In the genomic region with DNA sequence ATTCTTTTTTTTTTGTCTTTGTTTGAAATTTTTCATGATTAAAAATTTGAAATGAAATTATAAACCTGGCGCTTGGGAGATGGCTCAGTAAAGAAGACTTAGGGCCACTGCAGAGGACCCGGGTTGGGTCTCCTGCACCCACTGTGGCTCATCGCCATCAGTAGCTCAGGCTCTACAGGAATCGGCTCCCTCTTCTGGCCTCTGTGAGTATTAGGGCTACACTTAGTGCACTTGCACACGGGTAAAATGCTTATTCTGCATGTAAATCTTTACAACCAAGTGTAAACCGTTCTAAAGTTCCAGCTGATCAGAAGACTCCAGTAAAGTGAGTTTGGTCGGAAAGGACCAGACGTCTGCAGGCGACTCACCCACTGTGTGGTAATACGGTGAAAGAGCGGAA, we compare ENCODE assay signal across 17 mouse cellular contexts. TPM values are rescaled to one million over a fixed set of nuclear protein-coding genes. Genes with fewer than 3 reads are reported as not detected.
DNase-seq lines count a peak whose midpoint lies in the region; ATAC-seq and TF ChIP-seq lines count a peak whose summit lies in the region.
"Had no signal": no experiment of that assay in that cellular context is flagged by ENCODE, and none has a peak within 500 bp of the region (broad histone marks: within the 10 kb centered on the region; RNA-seq: fewer than 3 reads in every experiment).

No protein-coding gene starts in this region.

- no peak overlapping the region for H3K9ac ChIP-seq in hindbrain, postnatal 0 days (replicated peaks; ENCODE audit: low read length)
- H3K9ac ChIP-seq in lung, embryonic 14.5 days = no peak overlapping the region
- H3K9ac ChIP-seq: embryonic facial prominence, embryonic 13.5 days; heart, embryonic 13.5 days; limb, embryonic 13.5 days had no signal

- H3K9me3 ChIP-seq in hindbrain, postnatal 0 days (ENCODE audit: low read length) = no peaks in the 10 kb centered on the region
- H3K9me3 ChIP-seq in hindbrain, embryonic 10.5 days = 0 out of 2 replicates have a peak, but pooled peaks cover 2% of the 10 kb centered on the region
- no peaks in the 10 kb centered on the region for H3K9me3 ChIP-seq in lung, embryonic 14.5 days (ENCODE audit: low read depth, low read length)
- H3K9me3 ChIP-seq: embryonic facial prominence, embryonic 13.5 days; limb, embryonic 13.5 days had no signal

- ATAC-seq in hindbrain, postnatal 0 days = no peak
- ATAC-seq in lung, embryonic 14.5 days (ENCODE audit: insufficient read depth) = no peak
- ATAC-seq in Patski = no peak

- H3K4me3 ChIP-seq in hindbrain, postnatal 0 days (ENCODE audit: low read length) = no peak overlapping the region
- H3K4me3 ChIP-seq in hindbrain, embryonic 10.5 days = no peak overlapping the region
- H3K4me3 ChIP-seq in lung, embryonic 14.5 days (ENCODE audit: low read depth, low read length) = no peak overlapping the region
- H3K4me3 ChIP-seq: embryonic facial prominence, embryonic 13.5 days; heart, embryonic 13.5 days; limb, embryonic 13.5 days had no signal

- H3K27me3 ChIP-seq in hindbrain, postnatal 0 days (ENCODE audit: insufficient read depth, low read length) = no peaks in the 10 kb centered on the region
- no peaks in the 10 kb centered on the region for H3K27me3 ChIP-seq in hindbrain, embryonic 10.5 days (ENCODE audit: insufficient read depth, poor library complexity, severe bottlenecking)
- no peaks in the 10 kb centered on the region for H3K27me3 ChIP-seq in lung, embryonic 14.5 days (ENCODE audit: insufficient read depth, low read length)
- no peaks in the 10 kb centered on the region for H3K27me3 ChIP-seq in Patski
- H3K27me3 ChIP-seq: embryonic facial prominence, embryonic 13.5 days; heart, embryonic 13.5 days; limb, embryonic 13.5 days had no signal

- in situ Hi-C loops in Patski (cut with MboI; ENCODE audit: low pct_unique_long_range_greater_than_20kb) = no loop called here

- H3K27ac ChIP-seq in hindbrain, postnatal 0 days = no peak overlapping the region
- no peak overlapping the region for H3K27ac ChIP-seq in hindbrain, embryonic 10.5 days
- no peak overlapping the region for H3K27ac ChIP-seq in lung, embryonic 14.5 days (ENCODE audit: low read depth)
- H3K27ac ChIP-seq: embryonic facial prominence, embryonic 13.5 days; heart, embryonic 13.5 days; limb, embryonic 13.5 days had no signal

- H3K36me3 ChIP-seq in hindbrain, postnatal 0 days (ENCODE audit: insufficient read depth, low read length) = peaks cover 20% of the 10 kb centered on the region
- H3K36me3 ChIP-seq in hindbrain, embryonic 10.5 days = peaks cover 80% of the 10 kb centered on the region
- H3K36me3 ChIP-seq in lung, embryonic 14.5 days (ENCODE audit: insufficient read depth) = peaks cover 42% of the 10 kb centered on the region

- CTCF ChIA-PET in Patski (lab: Charles Lee) = no interaction called here

- H3K4me2 ChIP-seq in hindbrain, postnatal 0 days (ENCODE audit: low read depth, low read length) = no peak overlapping the region
- no peak overlapping the region for H3K4me2 ChIP-seq in lung, embryonic 14.5 days
- H3K4me2 ChIP-seq: embryonic facial prominence, embryonic 13.5 days; heart, embryonic 13.5 days; limb, embryonic 13.5 days had no signal

- no peaks in the 10 kb centered on the region for H3K4me1 ChIP-seq in hindbrain, postnatal 0 days (ENCODE audit: insufficient read depth, low read length)
- H3K4me1 ChIP-seq in hindbrain, embryonic 10.5 days (replicated peaks) = no peaks in the 10 kb centered on the region
- H3K4me1 ChIP-seq in lung, embryonic 14.5 days (ENCODE audit: insufficient read depth) = no peaks in the 10 kb centered on the region
- H3K4me1 ChIP-seq: embryonic facial prominence, embryonic 13.5 days; heart, embryonic 13.5 days; limb, embryonic 13.5 days had no signal

- POLR2A ChIA-PET in Patski (lab: Charles Lee) = no interaction called here

- 0 out of 2 replicates have a peak, but pooled peaks have one; percentile 3 for TF ChIP-seq CTCF in hindbrain, postnatal 0 days (IDR thresholded peaks at IDR 0.05; ENCODE audit: low read depth)
- TF ChIP-seq CTCF in lung, embryonic 14.5 days (IDR thresholded peaks at IDR 0.05; ENCODE audit: low read depth) = peak; percentile 30
- TF ChIP-seq CTCF in Patski (IDR thresholded peaks at IDR 0.05) = peak; percentile 36

- 95% methylated on average over 11 of the region's 11 CpGs for WGBS in hindbrain, postnatal 0 days
- 94% methylated on average over 11 of the region's 11 CpGs for WGBS in hindbrain, embryonic 10.5 days
- WGBS in lung, embryonic 14.5 days = 91% methylated on average over 11 of the region's 11 CpGs

- DNase-seq in hindbrain, postnatal 0 days (ENCODE audit: low spot score) = no peak
- DNase-seq in hindbrain, embryonic 10.5 days (ENCODE audit: low spot score) = no peak
- DNase-seq in lung, embryonic 14.5 days = no peak
- DNase-seq in lung, postnatal 25 days (ENCODE audit: low spot score) = no peak
- no peak for DNase-seq in Patski (ENCODE audit: low read depth, low spot score)
- DNase-seq in natural killer cell, adult 2 months (ENCODE audit: low spot score in 2 of 2) = no peak
- DNase-seq in retina, embryonic 14.5 days (ENCODE audit: low spot score) = no peak
- DNase-seq: adrenal gland, adult 2 months; cerebellum, adult 8-10 months; gastrocnemius, postnatal 25 days; thymus, postnatal 4 days had no signal

RNA-seq across cellular contexts. Expression of gene Fastkd1, which starts 19.8 kb away (rescaled TPM):
- total RNA-seq in hindbrain, postnatal 0 days (2014; rRNA removed) = 17.1 and 18.1 TPM in 2 replicates
- 10.8 and 12.3 TPM in 2 replicates for polyA plus RNA-seq in hindbrain, postnatal 0 days (2015; fragmentation: Nextera tagmentation; extraction: Ambion mirVana)
- polyA plus RNA-seq in hindbrain, embryonic 10.5 days (2016; fragmentation: Nextera tagmentation; extraction: Ambion mirVana) = 14.5 and 17.7 TPM in 2 replicates
- 14.6 and 15.3 TPM in 2 replicates for polyA plus RNA-seq in lung, embryonic 14.5 days (2014; fragmentation: Nextera tagmentation; extraction: Ambion mirVana)
- polyA plus RNA-seq in Patski (2021) = 26.0 TPM

RNA-seq across cellular contexts. Expression of gene Klhl41, which starts 23.6 kb away (rescaled TPM):
- 1.3 TPM in 1 of 2 replicates, not detected in the other for total RNA-seq in hindbrain, postnatal 0 days (2014; rRNA removed)
- 0.05 and 0.09 TPM in 2 replicates for polyA plus RNA-seq in hindbrain, postnatal 0 days (2015; fragmentation: Nextera tagmentation; extraction: Ambion mirVana)
- 0.29 TPM in 2 replicates for polyA plus RNA-seq in hindbrain, embryonic 10.5 days (2016; fragmentation: Nextera tagmentation; extraction: Ambion mirVana)
- polyA plus RNA-seq in lung, embryonic 14.5 days (2014; fragmentation: Nextera tagmentation; extraction: Ambion mirVana) = 0.13 and 0.76 TPM in 2 replicates
- polyA plus RNA-seq in Patski (2021) = 0.35 TPM
- total RNA-seq: hematopoietic stem cell, adult 5-6 weeks; neutrophil, adult 5-6 weeks had no signal
- polyA plus RNA-seq: spleen, adult 2 months had no signal

RNA-seq across cellular contexts. Expression of gene Ppig, which starts 28.8 kb away (rescaled TPM):
- 9.9 and 11.3 TPM in 2 replicates for total RNA-seq in hindbrain, postnatal 0 days (2014; rRNA removed)
- 125 and 139 TPM in 2 replicates for polyA plus RNA-seq in hindbrain, postnatal 0 days (2015; fragmentation: Nextera tagmentation; extraction: Ambion mirVana)
- polyA plus RNA-seq in hindbrain, embryonic 10.5 days (2016; fragmentation: Nextera tagmentation; extraction: Ambion mirVana) = 78.0 and 128 TPM in 2 replicates
- 120 and 130 TPM in 2 replicates for polyA plus RNA-seq in lung, embryonic 14.5 days (2014; fragmentation: Nextera tagmentation; extraction: Ambion mirVana)
- polyA plus RNA-seq in Patski (2021) = 83.7 TPM

RNA-seq across cellular contexts. Expression of gene Bbs5, which starts 46.5 kb away (rescaled TPM):
- 13.3 and 18.3 TPM in 2 replicates for total RNA-seq in hindbrain, postnatal 0 days (2014; rRNA removed)
- 26.1 and 26.7 TPM in 2 replicates for polyA plus RNA-seq in hindbrain, postnatal 0 days (2015; fragmentation: Nextera tagmentation; extraction: Ambion mirVana)
- 17.0 and 17.2 TPM in 2 replicates for polyA plus RNA-seq in hindbrain, embryonic 10.5 days (2016; fragmentation: Nextera tagmentation; extraction: Ambion mirVana)
- 14.2 and 15.6 TPM in 2 replicates for polyA plus RNA-seq in lung, embryonic 14.5 days (2014; fragmentation: Nextera tagmentation; extraction: Ambion mirVana)
- polyA plus RNA-seq in Patski (2021) = 20.8 TPM
- total RNA-seq: neutrophil, adult 5-6 weeks had no signal
